Mouse (Mus musculus) heart, postnatal 10 days (tissue): ENCODE measurements around the gene Slc6a11. TPM values are rescaled to one million over a fixed set of nuclear protein-coding genes. Genes with fewer than 3 reads are reported as not detected.

Source experiments
- DNase-seq, 2 experiments: peaks; one replicate each; pipeline ENCODE4 v3.0.0; 2021
- intact Hi-C: fragments of 180-260 bp; cut with DNase I; formaldehyde crosslinking; loops from one replicate; pipeline ENCODE4 v1.15.1; 2025
- total RNA-seq, 2 experiments: library from RNA; stranded (reverse); gene quantifications; 2 replicates each; pipeline ENCODE4 v1.2.3; 2021

Gene Slc6a11
- total RNA-seq, 2 experiments from 2014 or later, result not detected

DNA sequence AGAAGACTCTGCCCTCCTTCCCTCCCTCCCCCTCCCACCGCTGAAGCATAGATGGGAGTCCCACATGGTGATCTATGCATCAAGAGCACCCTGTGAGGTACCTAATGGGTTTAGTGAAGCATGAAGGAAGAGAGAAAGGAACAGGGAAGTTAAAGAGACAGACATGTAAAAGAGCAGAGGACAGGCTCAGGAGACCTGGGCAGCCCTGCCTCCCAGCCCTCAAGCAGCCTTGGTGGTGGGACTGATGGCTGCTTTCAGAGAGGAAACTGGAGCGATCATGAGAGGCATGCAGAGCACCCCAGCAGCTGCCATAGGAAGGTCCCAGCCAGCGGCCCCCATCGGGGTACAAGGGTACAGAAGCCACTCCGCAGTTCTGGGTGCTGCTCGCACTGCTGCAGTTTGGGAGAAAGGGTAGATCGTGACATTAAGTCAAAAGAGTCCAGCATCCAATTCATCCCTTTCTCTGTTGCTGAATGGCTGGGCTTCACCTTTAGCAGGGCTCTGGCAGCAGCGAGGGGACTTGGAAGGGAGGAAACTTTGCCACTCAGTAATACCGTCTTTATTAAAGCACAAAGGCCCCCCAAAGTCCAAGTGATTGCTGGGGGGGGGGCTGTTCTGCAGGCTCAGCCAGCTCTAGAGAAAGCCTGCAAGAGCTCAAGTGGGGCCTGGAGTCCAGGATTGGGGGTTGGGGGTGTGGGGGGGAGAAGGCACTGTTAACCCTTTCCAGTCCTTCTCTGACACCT lies 43.5 kb downstream of the Slc6a11 start:
- no peak for DNase-seq
- intact Hi-C loops, result no loop called here

DNA sequence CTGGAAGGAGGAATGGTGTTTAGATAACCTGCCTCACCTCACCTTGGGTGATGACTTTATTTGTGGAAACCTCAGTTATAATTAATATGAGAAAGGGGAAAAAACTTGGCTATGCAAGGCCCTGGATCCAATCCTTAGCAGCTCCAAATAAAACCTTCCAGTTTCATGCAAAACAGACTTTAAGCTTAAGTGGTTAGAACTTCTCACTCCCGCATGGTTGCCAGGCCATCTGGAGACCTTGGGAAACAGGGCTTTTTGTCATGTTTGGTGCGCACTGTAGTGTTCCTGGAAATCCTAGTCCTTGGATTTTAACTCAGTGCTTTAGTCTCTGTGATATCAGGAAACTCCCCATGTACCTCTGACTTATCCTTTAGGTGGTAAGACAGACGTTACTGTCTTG lies 47.1 kb downstream of the Slc6a11 start:
- no peak for DNase-seq
- intact Hi-C loops, result no loop called here

- DNase-seq, result no peak
- intact Hi-C loops, result no loop called here
These were observed 51.5 kb downstream of the Slc6a11 start for GRCm38 (mm10) chr6:114182366-114183179.

- DNase-seq, result peak; percentile 4 to 52
These were observed 56.1 kb downstream of the Slc6a11 start for GRCm38 (mm10) chr6:114187121-114187520.

GRCm38 (mm10) chr6:114188869-114189268 lies 57.8 kb downstream of the Slc6a11 start:
- intact Hi-C loops, result no loop called here
- no peak for DNase-seq

More at GRCm38 (mm10) chr6:114187121-114187520, 56.1 kb downstream of the Slc6a11 start:
- intact Hi-C loops, result no loop called here

- intact Hi-C loops, result no loop called here
- no peak for DNase-seq
These were observed 65.0 kb downstream of the Slc6a11 start for GRCm38 (mm10) chr6:114195998-114196397.

DNA sequence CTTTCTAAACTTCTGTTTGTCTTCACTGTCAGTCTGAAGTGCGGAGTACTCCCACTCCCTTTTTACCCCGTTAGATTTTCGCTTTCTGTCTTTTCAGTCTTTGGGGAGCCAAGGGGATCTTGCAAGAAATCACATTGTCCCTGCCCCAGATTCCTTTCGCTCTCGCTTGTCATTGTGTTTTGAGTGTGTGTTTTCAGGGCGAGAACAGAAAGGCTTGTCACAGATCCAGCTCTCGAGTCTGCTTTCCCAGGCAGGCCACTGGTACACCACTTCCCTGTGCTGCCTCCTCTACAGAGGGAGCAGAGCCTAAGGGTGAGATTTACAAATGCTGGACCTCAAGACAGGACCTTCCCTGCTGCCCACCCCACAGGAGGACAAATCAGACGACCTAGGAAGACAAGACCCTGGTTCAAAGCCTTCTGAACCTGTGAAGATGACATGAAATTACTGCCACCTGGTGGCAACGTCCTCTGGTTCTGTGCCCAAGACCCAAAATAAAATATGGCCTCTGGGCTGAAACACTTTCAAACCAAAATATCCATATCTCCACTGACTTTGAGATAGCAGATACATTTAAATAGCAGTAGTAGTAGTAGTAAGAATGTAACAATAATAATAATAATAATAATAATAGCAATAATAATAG lies 68.3 kb downstream of the Slc6a11 start:
- intact Hi-C loops, result loop anchor here (1.0 kb wide), 1 partner anchor 110 kb away; no protein-coding TSS in a partner anchor

DNA sequence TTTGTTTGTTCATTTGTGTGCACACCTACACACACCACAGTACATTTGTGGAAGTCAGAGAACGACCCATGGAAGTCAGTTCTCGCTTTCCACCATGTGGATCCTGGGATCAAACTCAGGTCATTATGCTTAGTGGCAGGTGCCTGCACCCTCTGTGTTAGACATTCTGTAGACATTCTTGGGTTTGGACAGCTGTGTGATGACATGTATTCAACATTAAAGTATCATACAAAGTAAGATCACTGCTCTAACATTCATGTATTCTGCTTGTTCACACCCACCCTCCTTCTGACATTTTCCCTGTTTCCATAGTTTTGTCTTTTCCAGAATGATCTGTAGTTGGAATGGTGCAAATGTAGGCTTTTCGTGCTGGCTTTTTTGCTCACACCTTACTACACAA lies 73.5 kb downstream of the Slc6a11 start:
- no peak for DNase-seq
- intact Hi-C loops, result no loop called here

More for the DNA sequence above, 68.3 kb downstream of the Slc6a11 start:
- DNase-seq, result peak in 1 of 2 experiments; percentile 4

GRCm38 (mm10) chr6:114208296-114208695 lies 77.3 kb downstream of the Slc6a11 start:
- intact Hi-C loops, result no loop called here
- DNase-seq, result no peak

DNA sequence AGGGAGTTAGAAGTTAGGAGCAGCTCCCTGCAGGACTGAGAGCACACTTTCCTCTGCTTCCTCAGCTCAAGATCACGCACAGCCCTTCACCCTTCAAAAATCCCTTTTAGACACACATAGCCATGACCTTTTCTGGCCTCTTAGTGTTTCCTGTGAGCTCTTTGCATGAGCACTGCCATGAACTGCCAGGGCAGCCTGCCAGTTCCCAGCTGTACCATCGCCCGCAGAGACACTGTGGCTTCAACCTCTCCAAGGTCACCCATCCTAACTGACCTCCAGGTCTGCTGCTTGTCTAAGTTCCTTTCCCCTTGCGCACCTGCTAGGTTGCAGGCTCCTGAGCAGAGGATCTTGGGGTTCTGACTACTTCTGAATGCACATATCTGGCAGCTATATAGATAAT lies 83.4 kb downstream of the Slc6a11 start:
- peak; percentile 9 to 31 for DNase-seq
- intact Hi-C loops, result no loop called here

DNA sequence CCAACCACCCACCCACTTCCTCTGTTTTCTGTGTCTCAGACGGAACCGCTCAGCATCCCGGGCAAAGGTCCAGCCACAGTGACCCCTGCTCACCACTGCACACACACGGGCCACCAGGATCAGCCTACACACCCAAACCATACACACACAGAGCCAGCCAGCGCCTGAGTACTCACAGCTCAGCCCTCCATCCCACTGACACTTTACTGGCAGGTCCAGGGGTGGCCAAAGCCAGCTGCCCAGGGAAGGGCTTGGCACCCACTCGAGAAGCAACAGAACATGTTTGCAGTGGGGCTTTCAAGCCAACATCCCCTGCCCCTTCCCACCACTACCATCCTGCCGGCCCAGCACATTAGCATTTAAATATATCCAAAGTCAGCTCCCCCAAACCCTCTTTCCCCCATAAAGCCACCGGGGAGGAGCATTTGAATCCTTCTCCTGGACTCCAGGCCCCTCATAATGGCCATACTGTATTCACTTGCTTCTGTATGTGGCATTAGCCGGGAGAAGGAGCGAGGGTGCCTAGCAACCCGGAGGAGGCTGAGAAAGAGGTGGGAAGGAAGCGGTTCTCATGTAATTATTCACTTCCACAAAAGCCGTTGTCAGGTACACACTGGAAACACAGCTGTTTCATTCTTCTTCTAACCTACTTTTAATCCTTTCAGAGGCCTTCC lies 85.8 kb downstream of the Slc6a11 start:
- DNase-seq, result no peak
- intact Hi-C loops, result no loop called here

DNA sequence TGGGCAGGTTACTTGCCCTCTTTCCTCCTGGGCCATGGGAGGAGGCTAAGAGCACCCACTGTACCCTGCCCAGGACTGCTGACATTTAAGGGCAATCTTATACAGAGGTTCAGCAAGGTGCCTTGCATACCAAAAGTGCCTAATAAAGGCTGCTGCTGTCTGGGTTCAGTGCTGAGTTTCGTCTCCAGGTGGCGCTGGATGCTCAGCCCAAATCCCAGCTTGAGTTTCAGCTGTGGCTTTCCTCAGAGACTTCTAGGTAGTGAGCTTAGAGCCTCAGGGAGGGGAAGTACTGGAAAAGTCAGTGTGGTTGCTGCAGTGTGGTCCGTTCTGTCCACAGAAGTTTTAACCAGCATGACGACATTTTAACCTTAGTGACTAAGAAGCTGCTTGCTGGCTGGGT lies 93.4 kb downstream of the Slc6a11 start:
- intact Hi-C loops, result loop anchor here (2.0 to 10.0 kb wide), 2 partner anchors 120 to 470 kb away; no protein-coding TSS in a partner anchor
- peak; percentile 6 to 7 for DNase-seq

GRCm38 (mm10) chr6:114227378-114227777 lies 96.3 kb downstream of the Slc6a11 start:
- intact Hi-C loops, result loop anchor here (10.0 kb wide), 1 partner anchor 467 kb away; no protein-coding TSS in a partner anchor
- DNase-seq, result no peak

DNA sequence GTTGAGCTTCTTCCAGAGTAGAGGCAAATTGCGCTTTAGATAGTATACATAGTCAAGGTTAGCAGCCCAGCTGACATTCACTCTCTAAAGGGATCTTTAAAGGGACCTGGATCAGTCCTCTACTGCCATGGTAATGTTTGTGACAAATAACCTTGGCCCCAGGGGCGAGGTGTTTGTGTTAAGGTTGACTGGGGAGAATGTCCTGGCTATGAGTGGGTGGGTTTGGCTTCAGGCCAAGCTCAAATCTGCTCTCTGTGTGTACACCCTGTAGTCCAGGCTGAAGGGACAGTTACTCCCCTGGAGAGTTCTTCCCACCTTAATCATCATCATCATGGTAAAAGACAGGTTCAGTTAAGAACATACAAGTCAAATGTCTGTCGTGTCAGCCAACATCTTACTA lies 97.2 kb downstream of the Slc6a11 start:
- intact Hi-C loops, result loop anchor here (10.0 kb wide), 1 partner anchor 467 kb away; no protein-coding TSS in a partner anchor
- DNase-seq, result no peak

DNA sequence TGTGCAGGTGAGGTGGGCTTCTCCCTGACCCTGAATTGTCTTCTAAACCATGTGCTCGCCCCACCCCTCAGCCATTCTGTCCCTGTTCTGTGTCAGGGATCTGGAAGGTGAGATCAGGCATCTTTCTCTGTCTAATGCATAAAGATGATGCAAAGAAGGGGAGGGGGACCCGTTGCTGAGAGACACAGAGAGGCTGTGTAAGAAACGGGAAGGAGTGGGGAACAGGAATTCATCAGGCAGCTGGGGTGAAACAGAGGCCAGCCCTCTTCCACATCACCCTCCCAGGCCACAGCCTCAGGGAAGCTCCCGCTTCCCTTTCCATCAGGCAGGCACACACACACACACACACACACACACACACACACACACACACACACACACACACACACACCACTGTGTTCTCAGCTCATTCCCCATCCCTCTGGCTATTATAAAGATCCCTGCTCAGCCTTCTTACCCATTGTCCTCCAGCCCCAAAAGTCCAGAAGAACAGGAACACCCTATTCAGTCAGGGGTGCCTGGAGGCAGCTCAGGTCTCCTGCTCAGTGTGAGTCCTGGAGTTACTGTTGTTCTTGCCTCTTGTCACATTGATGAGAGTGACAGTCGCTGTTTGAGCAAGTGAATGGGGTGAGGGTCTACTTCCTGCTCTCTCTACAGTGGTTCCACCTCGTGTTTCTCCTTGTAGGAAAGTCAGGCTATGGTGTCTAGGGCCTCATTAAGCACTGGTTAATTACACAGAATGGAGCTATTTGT lies 108.0 kb downstream of the Slc6a11 start:
- intact Hi-C loops, result no loop called here
- no peak for DNase-seq

DNA sequence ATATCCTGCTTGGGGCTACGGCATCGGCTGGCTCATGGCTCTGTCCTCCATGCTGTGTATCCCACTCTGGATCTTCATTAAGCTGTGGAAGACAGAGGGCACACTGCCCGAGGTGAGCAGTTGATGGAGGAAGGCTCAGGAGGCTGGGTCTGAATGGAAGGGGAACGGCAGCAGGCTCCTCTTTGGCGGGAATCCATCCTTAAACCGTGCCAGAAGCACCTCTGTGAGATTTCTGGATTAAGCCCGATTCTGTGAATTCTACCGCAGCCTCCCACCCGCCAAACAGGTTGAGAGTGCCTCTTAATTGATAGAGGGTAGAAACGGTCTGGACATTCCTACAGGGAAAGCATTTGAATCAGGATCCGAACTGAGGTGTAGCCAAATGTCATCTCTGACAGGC lies 114.6 kb downstream of the Slc6a11 start:
- no peak for DNase-seq

DNA sequence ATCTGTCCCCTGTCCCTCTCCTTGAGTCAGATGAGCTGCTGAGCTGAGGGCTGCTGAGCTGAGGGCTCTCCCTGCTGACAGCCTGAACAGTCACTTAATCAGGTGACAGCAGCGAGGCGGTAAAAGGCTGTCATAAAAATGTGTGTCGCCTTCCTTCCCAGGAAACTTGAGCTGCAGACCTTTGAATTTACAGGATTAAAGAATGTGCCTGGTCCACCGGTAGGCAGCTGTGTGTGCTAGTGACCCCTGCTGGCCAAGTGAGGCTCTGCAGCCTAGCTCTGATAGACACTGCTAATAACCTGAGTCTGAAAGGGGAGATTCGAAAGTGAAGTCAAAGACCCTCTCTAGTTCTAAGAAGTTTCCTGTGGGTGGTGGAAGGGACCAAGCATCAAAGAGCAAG lies 119.3 kb downstream of the Slc6a11 start:
- peak; percentile 61 to 81 for DNase-seq
- intact Hi-C loops, result loop anchor here (1.0 kb wide), 1 partner anchor 160 kb away; no protein-coding TSS in a partner anchor

More for the DNA sequence above, 114.6 kb downstream of the Slc6a11 start:
- intact Hi-C loops, result no loop called here

DNA sequence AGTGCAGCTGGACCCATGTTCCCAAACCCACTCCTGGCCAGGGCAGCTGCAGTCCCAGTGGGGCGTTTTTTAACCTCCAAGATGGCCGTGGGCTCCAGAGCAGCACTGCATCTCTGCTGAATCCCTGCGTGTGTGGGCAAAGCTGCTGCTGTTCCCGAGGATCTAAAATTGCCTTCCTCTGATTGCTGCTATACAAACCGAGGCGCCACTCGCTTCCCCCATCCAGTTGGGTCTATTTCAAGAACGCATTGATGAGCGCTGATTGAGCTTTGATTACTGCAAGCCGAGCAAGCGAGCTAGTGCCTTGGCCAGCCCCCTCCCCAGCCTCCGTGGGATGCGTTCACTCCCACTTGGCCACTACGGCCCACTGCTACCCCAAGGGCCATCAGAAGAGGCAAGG lies 123.9 kb downstream of the Slc6a11 start:
- intact Hi-C loops, result no loop called here
- no peak for DNase-seq

GRCm38 (mm10) chr6:114257762-114258361 lies 126.8 kb downstream of the Slc6a11 start:
- intact Hi-C loops, result no loop called here
- no peak for DNase-seq
